Mouse (Mus musculus) liver, adult (tissue): Measurements from ENCODE around the gene Socs3.

Experiments
- GATA4 ChIP-seq: IDR thresholded peaks from 2 replicates; pipeline ENCODE4 v1.6.1; 2014; ENCODE audit warnings: mild to moderate bottlenecking, low read length; ENCODE audit not compliant: insufficient replicate concordance

Gene Socs3

GRCm38 (mm10) chr11:117987032-117987451 is 17.2 kb upstream of the Socs3 start:
- no peak for TF ChIP-seq GATA4

- peak; percentile 38; the same call in 1 of the 2 replicates for TF ChIP-seq GATA4
Measured at GRCm38 (mm10) chr11:117986126-117987031, 16.5 kb upstream of the Socs3 start, which contains the start of gene Pgs1. Gene Pgs1, plus strand, starts transcription at chr11:117986292.

- TF ChIP-seq GATA4 = no peak
Measured at GRCm38 (mm10) chr11:117983770-117984169, 13.9 kb upstream of the Socs3 start.

GRCm38 (mm10) chr11:117982426-117982825 is 12.6 kb upstream of the Socs3 start:
- TF ChIP-seq GATA4 = peak; percentile 36; the same call in 1 of the 2 replicates

GRCm38 (mm10) chr11:117979388-117979787 is 9.5 kb upstream of the Socs3 start:
- TF ChIP-seq GATA4 = no peak

- no peak for TF ChIP-seq GATA4
Measured at GRCm38 (mm10) chr11:117977694-117978360, 8.0 kb upstream of the Socs3 start.

- TF ChIP-seq GATA4 = no peak
Measured at GRCm38 (mm10) chr11:117976081-117976582, 6.3 kb upstream of the Socs3 start.

GRCm38 (mm10) chr11:117975211-117975967 is 5.5 kb upstream of the Socs3 start:
- TF ChIP-seq GATA4 = peak; percentile 49; the same call in 1 of the 2 replicates

- no peak for TF ChIP-seq GATA4
Measured at GRCm38 (mm10) chr11:117974327-117975125, 4.7 kb upstream of the Socs3 start.

GRCm38 (mm10) chr11:117973569-117973968 is 3.7 kb upstream of the Socs3 start:
- TF ChIP-seq GATA4 = no peak

- TF ChIP-seq GATA4 = no peak
Measured at GRCm38 (mm10) chr11:117972656-117973558, 3.1 kb upstream of the Socs3 start.

- no peak for TF ChIP-seq GATA4
Measured at GRCm38 (mm10) chr11:117971646-117972242, 1.9 kb upstream of the Socs3 start.

GRCm38 (mm10) chr11:117971100-117971499 is 1.3 kb upstream of the Socs3 start:
- TF ChIP-seq GATA4 = no peak
